Mouse (Mus musculus): ENCODE measurements around the gene Tdrd6. TPM values are rescaled to one million over a fixed set of nuclear protein-coding genes. Genes with fewer than 3 reads are reported as not detected.

Gene Tdrd6
- polyA plus RNA-seq, 1 experiment from 2014 or later = 0.10 TPM

DNA sequence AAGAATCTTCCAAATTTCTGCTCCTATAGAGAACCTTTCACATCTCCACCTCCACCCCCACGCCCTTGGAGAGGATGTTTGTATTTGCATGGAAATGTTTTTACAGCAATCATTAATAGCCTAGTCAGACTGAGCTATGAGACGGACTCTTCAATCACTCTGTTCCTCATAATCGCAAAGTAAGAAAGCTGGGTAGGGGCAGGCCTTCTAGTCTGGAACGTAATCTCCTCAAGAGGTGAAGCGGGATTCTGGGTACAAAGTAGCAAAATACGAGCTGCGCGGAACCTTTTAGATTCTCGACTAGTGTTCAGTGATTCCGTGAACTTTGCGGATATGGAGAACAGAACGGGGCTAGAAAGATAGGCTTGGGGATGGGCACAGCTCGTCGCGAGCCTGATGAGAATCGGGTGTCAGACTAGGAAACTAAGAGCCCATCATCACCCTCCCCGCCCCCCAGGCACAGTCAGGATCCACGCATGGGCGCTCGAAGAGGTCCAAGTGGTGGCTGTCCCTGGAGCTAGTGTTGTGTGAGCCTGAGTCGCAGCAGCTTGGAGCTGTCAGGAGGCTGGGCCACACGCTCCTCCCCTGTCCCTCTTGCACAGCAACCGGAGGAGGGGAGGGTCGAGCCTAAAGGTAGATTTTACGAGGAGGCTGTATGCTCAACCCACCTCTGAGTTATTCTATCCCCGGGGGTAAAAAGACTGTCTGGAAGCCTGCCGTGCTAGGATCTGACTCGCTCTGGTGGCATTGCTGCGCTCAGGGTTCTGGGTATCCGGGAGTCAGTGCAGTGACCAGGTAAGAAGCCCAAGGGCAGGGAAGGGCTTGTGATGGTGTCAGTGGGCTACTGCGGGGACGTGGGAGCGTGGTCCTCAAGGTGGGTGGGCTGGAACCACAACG is 61.9 kb downstream of the Tdrd6 start, which contains the start of gene Pla2g7:
Gene Pla2g7, plus strand, starts transcription at position 107 of the 897 bp plus-strand sequence.
- WGBS = under 1% methylated on average over 34 of the region's 34 CpGs
- Histone ChIP-seq H3K27me3 (no peaks in the 10 kb centered on the region), H3K4me2 (peak within 1 kb of the TSS; percentile 85), H3K4me1 (replicated peaks) (peaks cover 14% of the 10 kb centered on the region), H3K9ac (peak within 1 kb of the TSS; percentile 73), H3K9me3 (no peaks in the 10 kb centered on the region), H3K4me3 (peak within 1 kb of the TSS; percentile 48), H3K27ac (peak within 1 kb of the TSS; percentile 36; the same call in 1 of the 2 replicates), H3K36me3 (no peaks in the 10 kb centered on the region)
- ATAC-seq (ENCODE audit: low FRiP score) = peak; percentile 89

DNA sequence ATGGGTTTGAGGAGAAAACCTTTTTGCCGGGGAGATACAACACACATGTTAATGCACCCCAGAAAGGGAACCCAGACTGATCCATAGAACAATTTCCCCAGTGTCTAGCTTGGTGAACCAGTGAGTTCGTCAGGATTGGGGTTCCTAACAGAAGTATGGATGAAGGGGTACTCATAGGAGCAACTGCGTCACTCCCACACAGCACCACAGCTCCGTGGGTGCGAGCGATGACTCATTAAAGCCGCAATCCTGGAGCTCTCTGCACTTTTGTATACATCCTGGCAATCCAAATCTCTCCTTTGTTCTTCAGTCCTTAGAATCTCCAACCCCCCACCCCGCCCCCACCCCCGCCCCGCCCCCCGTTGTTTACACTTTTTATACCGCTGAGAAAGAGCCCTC is 62.5 kb downstream of the Tdrd6 start:
- 7% methylated on average over 12 of the region's 12 CpGs for WGBS

More for the DNA sequence above, 62.5 kb downstream of the Tdrd6 start:
- peak; percentile 48 for ATAC-seq (ENCODE audit: low FRiP score)
- Histone ChIP-seq H3K9me3 (peaks cover 2% of the 10 kb centered on the region; the same call in 1 of the 2 replicates), H3K4me1 (replicated peaks) (peaks cover 14% of the 10 kb centered on the region), H3K36me3 (no peaks in the 10 kb centered on the region), H3K4me2 (peak overlapping the region; percentile 85), H3K9ac (peak overlapping the region; percentile 39; the same call in 1 of the 2 replicates), H3K27me3 (no peaks in the 10 kb centered on the region), H3K27ac (0 out of 2 replicates have a peak overlapping the region, but pooled peaks have one; percentile 36), H3K4me3 (peak overlapping the region; percentile 48)

Other genes starting within 250 kb of the Tdrd6 start
- gene Mep1a, start 127.5 kb downstream of the Tdrd6 start, polyA plus RNA-seq (2015; fragmentation: Nextera tagmentation; extraction: Ambion mirVana) = not detected in 2 replicates
- gene Ankrd66, start 86.7 kb downstream of the Tdrd6 start, polyA plus RNA-seq (2015; fragmentation: Nextera tagmentation; extraction: Ambion mirVana) = 1.0 and 2.3 TPM in 2 replicates
- 49.4 and 61.3 TPM in 2 replicates for gene Pla2g7, start 62.2 kb downstream of the Tdrd6 start, polyA plus RNA-seq (2015; fragmentation: Nextera tagmentation; extraction: Ambion mirVana)
- 113 and 119 TPM in 2 replicates for gene Slc25a27, start 36.9 kb upstream of the Tdrd6 start, polyA plus RNA-seq (2015; fragmentation: Nextera tagmentation; extraction: Ambion mirVana)
- 14.3 and 16.8 TPM in 2 replicates for gene Cyp39a1, start 37.1 kb upstream of the Tdrd6 start, polyA plus RNA-seq (2015; fragmentation: Nextera tagmentation; extraction: Ambion mirVana)
- 104 and 111 TPM in 2 replicates for gene Rcan2, start 171.1 kb upstream of the Tdrd6 start, polyA plus RNA-seq (2015; fragmentation: Nextera tagmentation; extraction: Ambion mirVana)

All from hindbrain, embryonic 13.5 days (tissue).